Mouse (Mus musculus) c-Kit-negative CD71-positive TER-119-positive erythroid progenitor cells, embryonic 14.5 days (primary cell): ENCODE measurements around the gene Bmpr1b.

Experiments
- DNase-seq: peaks from one replicate; pipeline ENCODE4 v3.0.0-alpha.2; 2013; ENCODE audit warnings: low read depth, low spot score

The Bmpr1b gene

GRCm38 (mm10) chr3:141828301-141828700 is 340.9 kb downstream of the Bmpr1b start:
- no peak for DNase-seq

GRCm38 (mm10) chr3:141819331-141819941 is 349.8 kb downstream of the Bmpr1b start:
- DNase-seq, result no peak

- no peak for DNase-seq
Measured at GRCm38 (mm10) chr3:141818615-141819312, 350.5 kb downstream of the Bmpr1b start.

DNA sequence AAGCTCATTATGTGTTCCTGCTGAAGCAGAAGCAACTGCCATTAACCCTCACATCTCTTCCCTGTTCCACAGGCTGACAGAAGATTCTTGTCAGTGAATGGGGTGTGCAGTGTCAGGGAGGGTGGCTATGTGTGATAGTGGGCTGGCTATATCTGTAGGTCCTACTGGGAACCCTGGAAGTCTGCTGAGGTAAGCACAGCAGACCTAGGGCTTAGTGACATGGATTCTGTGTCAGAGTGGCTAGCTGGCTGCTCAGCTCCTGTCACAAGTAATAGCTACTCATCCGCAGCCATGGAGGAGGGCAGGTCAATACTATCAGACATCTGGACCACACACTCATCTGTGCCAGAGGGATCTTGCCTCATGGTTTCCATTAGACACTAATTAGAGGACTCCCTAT is 354.4 kb downstream of the Bmpr1b start:
- DNase-seq, result no peak

GRCm38 (mm10) chr3:141811348-141811747 is 357.9 kb downstream of the Bmpr1b start:
- no peak for DNase-seq

- DNase-seq, result no peak
Measured at GRCm38 (mm10) chr3:141810944-141811343, 358.3 kb downstream of the Bmpr1b start.

DNA sequence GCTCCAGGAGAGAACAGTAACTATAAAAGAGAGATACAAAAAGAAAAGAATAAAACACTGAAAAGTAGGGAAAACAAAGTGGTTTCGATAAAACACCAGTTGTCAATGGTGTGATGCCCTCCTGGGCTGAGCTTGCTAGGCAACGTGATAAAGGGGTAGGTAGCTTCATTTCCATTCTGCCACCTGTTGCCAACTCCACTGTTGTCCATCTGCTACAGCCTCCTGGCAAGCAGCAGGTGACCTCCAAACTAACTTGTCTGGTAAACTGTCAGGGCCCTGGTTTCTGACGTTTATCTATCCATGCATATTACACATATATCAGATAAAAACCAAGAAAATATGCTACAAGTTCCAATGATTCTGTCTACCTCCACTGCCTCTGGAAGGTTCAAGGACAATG is 359.6 kb downstream of the Bmpr1b start:
- no peak for DNase-seq

- DNase-seq, result no peak
Measured at GRCm38 (mm10) chr3:141804133-141804532, 365.1 kb downstream of the Bmpr1b start.

DNA sequence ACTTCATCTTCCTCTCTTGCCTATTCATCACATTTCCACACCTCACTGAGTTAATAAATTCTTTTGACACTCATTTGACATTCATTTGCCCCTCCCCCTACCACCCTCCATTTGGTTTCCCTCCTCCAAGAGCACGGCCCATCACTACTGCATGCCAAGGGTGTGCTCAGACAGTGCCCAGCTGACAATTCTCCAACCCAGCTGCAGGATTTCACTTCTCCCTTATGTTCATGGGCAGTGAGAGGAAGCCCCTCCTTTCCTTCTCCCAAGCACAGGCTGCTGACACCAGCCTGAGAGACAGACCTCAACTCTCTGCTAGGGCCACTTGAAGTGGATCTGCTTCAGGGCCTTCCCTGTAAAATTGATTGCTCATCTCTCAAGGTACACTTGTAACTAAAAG is 371.4 kb downstream of the Bmpr1b start:
- DNase-seq, result no peak

DNA sequence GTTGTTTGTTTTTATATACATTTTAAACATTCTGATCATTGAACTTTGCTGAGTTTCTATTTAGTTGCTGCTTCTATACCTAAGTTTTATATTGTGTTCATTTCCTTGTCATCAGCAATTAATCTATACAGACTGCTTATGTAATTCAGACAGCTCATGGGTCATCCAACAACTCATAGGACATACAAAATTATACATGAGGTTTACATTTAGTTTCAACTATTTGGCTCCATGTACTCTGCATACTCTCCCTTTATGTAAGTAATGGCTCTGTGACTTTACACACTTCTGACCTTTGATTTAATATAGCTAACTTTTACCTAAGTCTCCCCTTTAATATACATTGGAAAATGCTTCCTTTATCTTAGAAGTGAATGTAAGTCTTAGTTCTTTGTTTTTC is 371.9 kb downstream of the Bmpr1b start:
- DNase-seq, result no peak

DNA sequence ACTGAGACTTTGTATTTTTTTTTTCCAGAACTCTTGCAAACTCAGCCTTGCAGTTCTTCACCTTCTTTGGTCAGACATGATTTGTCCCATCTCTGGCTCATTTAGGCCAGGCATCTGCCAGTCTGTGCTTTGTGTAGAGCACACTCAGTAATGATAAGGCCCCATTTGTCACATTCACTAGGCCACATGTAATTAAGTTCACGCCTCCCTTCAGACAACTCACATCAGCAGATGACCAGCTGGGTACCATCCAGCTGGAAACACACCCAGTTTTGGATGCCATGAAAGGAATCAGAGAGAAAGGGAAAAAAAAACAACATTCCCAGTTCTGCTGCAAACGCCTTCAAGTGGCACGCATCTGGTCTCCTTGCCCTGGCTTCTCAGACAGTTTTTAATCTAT is 374.9 kb downstream of the Bmpr1b start:
- DNase-seq, result no peak

DNA sequence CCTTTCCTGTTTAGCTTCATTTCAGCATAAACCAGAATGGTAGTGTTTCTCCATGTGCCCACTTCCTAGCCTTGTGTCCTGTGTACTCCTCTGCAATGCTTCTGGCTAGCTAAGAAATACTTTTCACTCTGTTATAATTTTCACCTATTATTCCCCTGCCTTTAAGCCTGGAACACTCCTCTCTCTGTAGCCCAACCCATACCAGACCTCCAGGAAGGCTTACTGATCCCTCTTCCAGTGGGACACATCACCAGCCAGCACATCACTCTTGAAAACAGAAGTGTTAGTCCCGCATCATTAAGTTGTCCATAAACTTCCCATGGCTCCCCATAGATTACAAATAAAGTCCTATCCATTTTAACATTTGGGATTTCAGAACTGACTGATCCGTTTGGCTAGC is 375.5 kb downstream of the Bmpr1b start:
- DNase-seq, result no peak

GRCm38 (mm10) chr3:141792106-141792505 is 377.1 kb downstream of the Bmpr1b start:
- no peak for DNase-seq

- no peak for DNase-seq
Measured at GRCm38 (mm10) chr3:141791026-141791780, 378.0 kb downstream of the Bmpr1b start.
